Mouse (Mus musculus): ENCODE measurements around the gene Sdhaf1. TPM values are rescaled to one million over a fixed set of nuclear protein-coding genes. Genes with fewer than 3 reads are reported as not detected.

Sdhaf1 gene
- polyA plus RNA-seq, 1 experiment from 2014 or later: 5.1 TPM

DNA sequence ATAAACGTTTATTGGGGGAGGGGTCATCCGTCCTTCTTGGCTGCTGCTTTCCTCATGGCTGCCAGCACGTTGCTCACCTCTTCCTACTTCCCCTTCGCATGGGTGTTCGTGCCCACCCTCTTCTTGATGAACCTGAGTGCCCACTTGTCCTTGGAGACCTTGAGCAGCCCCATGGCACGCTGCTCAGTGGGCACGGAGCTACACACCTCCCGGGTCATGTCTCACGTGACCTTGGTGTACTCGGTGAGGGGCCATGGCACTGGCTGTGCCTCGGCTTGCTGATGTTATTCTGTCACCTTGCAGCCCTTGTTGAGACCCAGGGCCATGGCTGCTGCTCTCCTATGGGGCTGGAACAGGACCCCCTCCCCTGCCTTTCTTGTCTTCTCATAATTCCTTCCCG is 13.6 kb downstream of the Sdhaf1 start:
- Histone ChIP-seq H3K9me3 (replicated peaks) (no peaks in the 10 kb centered on the region), H3K27ac (replicated peaks) (no peak overlapping the region), H3K4me3 (replicated peaks) (no peak overlapping the region), H3K9ac (no peak overlapping the region), H3K27me3 (no peaks in the 10 kb centered on the region), H3K4me1 (replicated peaks) (peaks cover 28% of the 10 kb centered on the region), H3K4me2 (no peak overlapping the region), H3K36me3 (replicated peaks) (0 out of 2 replicates have a peak, but pooled peaks cover 3% of the 10 kb centered on the region)
- WGBS (ENCODE audit: insufficient replicate concordance): 68% methylated on average over 12 of the region's 12 CpGs
- no peak for ATAC-seq (ENCODE audit: insufficient read depth)

GRCm38 (mm10) chr7:30309395-30310129 is 14.1 kb downstream of the Sdhaf1 start:
- 51% methylated on average over 15 of the region's 15 CpGs for WGBS (ENCODE audit: insufficient replicate concordance)
- H3K27ac ChIP-seq (replicated peaks): no peak overlapping the region
- no peak for ATAC-seq (ENCODE audit: insufficient read depth)

GRCm38 (mm10) chr7:30308076-30309005 is 15.4 kb downstream of the Sdhaf1 start, which contains the start of gene Alkbh6:
Gene Alkbh6 (plus strand): TSS chr7:30308717.
- Histone ChIP-seq H3K4me3 (replicated peaks) (peak within 1 kb of the TSS; percentile 64), H3K27me3 (no peaks in the 10 kb centered on the region), H3K27ac (replicated peaks) (peak within 1 kb of the TSS; percentile 19; the same call in 1 of the 2 replicates), H3K4me2 (peak within 1 kb of the TSS; percentile 86), H3K36me3 (replicated peaks) (0 out of 2 replicates have a peak, but pooled peaks cover 3% of the 10 kb centered on the region), H3K4me1 (replicated peaks) (peaks cover 22% of the 10 kb centered on the region), H3K9ac (peak within 1 kb of the TSS; percentile 48; the same call in 1 of the 2 replicates), H3K9me3 (replicated peaks) (no peaks in the 10 kb centered on the region)
- ATAC-seq (ENCODE audit: insufficient read depth): peak; percentile 98
- 6% methylated on average over 27 of the region's 27 CpGs for WGBS (ENCODE audit: insufficient replicate concordance)

More at GRCm38 (mm10) chr7:30309395-30310129, 14.1 kb downstream of the Sdhaf1 start:
- peak overlapping the region; percentile 86 for H3K4me2 ChIP-seq
- peaks cover 24% of the 10 kb centered on the region for H3K4me1 ChIP-seq (replicated peaks)
- H3K36me3 ChIP-seq (replicated peaks): 0 out of 2 replicates have a peak, but pooled peaks cover 3% of the 10 kb centered on the region
- no peaks in the 10 kb centered on the region for H3K9me3 ChIP-seq (replicated peaks)
- H3K27me3 ChIP-seq: no peaks in the 10 kb centered on the region
- peak overlapping the region; percentile 48; the same call in 1 of the 2 replicates for H3K9ac ChIP-seq
- H3K4me3 ChIP-seq (replicated peaks): peak overlapping the region; percentile 64

- no peak overlapping the region for H3K4me3 ChIP-seq (replicated peaks)
- no peaks in the 10 kb centered on the region for H3K27me3 ChIP-seq
- WGBS (ENCODE audit: insufficient replicate concordance): 84% methylated on average over 16 of the region's 16 CpGs
- no peak overlapping the region for H3K27ac ChIP-seq (replicated peaks)
- H3K9me3 ChIP-seq (replicated peaks): no peaks in the 10 kb centered on the region
- H3K4me2 ChIP-seq: no peak overlapping the region
- H3K4me1 ChIP-seq (replicated peaks): peaks cover 22% of the 10 kb centered on the region
- ATAC-seq (ENCODE audit: insufficient read depth): no peak
- no peaks in the 10 kb centered on the region for H3K36me3 ChIP-seq (replicated peaks)
- no peak overlapping the region for H3K9ac ChIP-seq
Measured at GRCm38 (mm10) chr7:30306083-30306779, 17.5 kb downstream of the Sdhaf1 start.

DNA sequence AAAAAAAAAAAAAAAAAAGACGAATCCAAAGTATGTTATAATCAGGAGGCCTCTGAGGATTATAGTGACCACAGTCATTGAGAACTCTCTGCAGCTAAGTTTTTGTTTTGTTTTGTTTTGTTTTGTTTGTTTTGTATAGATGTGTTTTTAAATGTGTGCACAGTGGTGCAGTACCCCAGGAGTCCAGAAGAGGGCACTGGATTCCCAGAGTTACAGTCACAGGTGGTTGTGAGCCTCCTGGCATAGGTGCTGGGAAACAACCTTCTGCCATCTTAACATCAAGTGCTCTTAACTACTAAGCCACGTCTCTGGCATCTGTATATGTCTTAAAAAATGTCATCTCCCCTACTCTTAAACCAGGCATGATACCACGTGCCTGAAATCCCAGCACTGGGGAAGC is 22.8 kb downstream of the Sdhaf1 start:
- H3K27me3 ChIP-seq: no peaks in the 10 kb centered on the region
- H3K27ac ChIP-seq (replicated peaks): no peak overlapping the region
- no peak overlapping the region for H3K4me3 ChIP-seq (replicated peaks)
- no peak overlapping the region for H3K9ac ChIP-seq
- no peak for ATAC-seq (ENCODE audit: insufficient read depth)
- no peaks in the 10 kb centered on the region for H3K4me1 ChIP-seq (replicated peaks)
- WGBS (ENCODE audit: insufficient replicate concordance): 24% methylated on average over 3 of the region's 3 CpGs
- H3K36me3 ChIP-seq (replicated peaks): no peaks in the 10 kb centered on the region
- H3K4me2 ChIP-seq: no peak overlapping the region
- no peaks in the 10 kb centered on the region for H3K9me3 ChIP-seq (replicated peaks)

- Histone ChIP-seq H3K9ac (no peak overlapping the region), H3K27me3 (no peaks in the 10 kb centered on the region), H3K4me1 (replicated peaks) (no peaks in the 10 kb centered on the region), H3K36me3 (replicated peaks) (no peaks in the 10 kb centered on the region), H3K4me2 (no peak overlapping the region), H3K9me3 (replicated peaks) (no peaks in the 10 kb centered on the region), H3K27ac (replicated peaks) (no peak overlapping the region), H3K4me3 (replicated peaks) (no peak overlapping the region)
- ATAC-seq (ENCODE audit: insufficient read depth): no peak
- 73% methylated on average over 16 of the region's 16 CpGs for WGBS (ENCODE audit: insufficient replicate concordance)
Measured at GRCm38 (mm10) chr7:30297266-30297665, 26.4 kb downstream of the Sdhaf1 start.

DNA sequence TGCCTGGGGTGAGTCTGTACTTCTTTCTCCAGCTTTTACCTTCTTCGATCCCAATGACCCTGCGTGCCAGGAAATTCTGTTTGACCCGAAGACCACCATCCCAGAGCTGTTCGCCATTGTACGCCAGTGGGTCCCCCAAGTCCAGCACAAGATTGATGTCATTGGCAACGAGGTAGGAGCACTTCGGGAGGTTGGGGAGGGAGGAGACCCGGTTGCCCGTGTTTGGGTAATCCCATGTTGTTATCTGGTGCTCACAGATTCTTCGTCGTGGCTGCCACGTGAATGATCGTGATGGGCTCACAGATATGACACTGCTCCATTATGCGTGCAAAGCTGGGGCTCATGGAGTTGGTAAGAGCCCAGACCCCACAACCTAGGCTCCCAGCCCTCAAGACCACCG is 26.9 kb downstream of the Sdhaf1 start:
- Histone ChIP-seq H3K27me3 (peaks cover 4% of the 10 kb centered on the region), H3K27ac (replicated peaks) (no peak overlapping the region), H3K9me3 (replicated peaks) (no peaks in the 10 kb centered on the region), H3K4me3 (replicated peaks) (no peak overlapping the region), H3K4me2 (no peak overlapping the region), H3K9ac (no peak overlapping the region), H3K4me1 (replicated peaks) (no peaks in the 10 kb centered on the region), H3K36me3 (replicated peaks) (no peaks in the 10 kb centered on the region)
- no peak for ATAC-seq (ENCODE audit: insufficient read depth)
- 52% methylated on average over 15 of the region's 15 CpGs for WGBS (ENCODE audit: insufficient replicate concordance)

GRCm38 (mm10) chr7:30295103-30295502 is 28.6 kb downstream of the Sdhaf1 start:
- no peak overlapping the region for H3K4me3 ChIP-seq (replicated peaks)
- 35% methylated on average over 10 of the region's 10 CpGs for WGBS (ENCODE audit: insufficient replicate concordance)
- H3K36me3 ChIP-seq (replicated peaks): no peaks in the 10 kb centered on the region
- H3K9me3 ChIP-seq (replicated peaks): no peaks in the 10 kb centered on the region
- H3K4me2 ChIP-seq: no peak overlapping the region
- no peak overlapping the region for H3K27ac ChIP-seq (replicated peaks)
- no peak for ATAC-seq (ENCODE audit: insufficient read depth)
- no peaks in the 10 kb centered on the region for H3K4me1 ChIP-seq (replicated peaks)
- no peak overlapping the region for H3K9ac ChIP-seq
- H3K27me3 ChIP-seq: peaks cover 11% of the 10 kb centered on the region

GRCm38 (mm10) chr7:30294296-30294695 is 29.4 kb downstream of the Sdhaf1 start:
- Histone ChIP-seq H3K4me1 (replicated peaks) (no peaks in the 10 kb centered on the region), H3K27ac (replicated peaks) (no peak overlapping the region), H3K4me2 (no peak overlapping the region), H3K4me3 (replicated peaks) (no peak overlapping the region), H3K27me3 (peaks cover 17% of the 10 kb centered on the region), H3K36me3 (replicated peaks) (no peaks in the 10 kb centered on the region), H3K9me3 (replicated peaks) (no peaks in the 10 kb centered on the region), H3K9ac (no peak overlapping the region)
- no peak for ATAC-seq (ENCODE audit: insufficient read depth)
- WGBS (ENCODE audit: insufficient replicate concordance): 59% methylated on average over 5 of the region's 5 CpGs

DNA sequence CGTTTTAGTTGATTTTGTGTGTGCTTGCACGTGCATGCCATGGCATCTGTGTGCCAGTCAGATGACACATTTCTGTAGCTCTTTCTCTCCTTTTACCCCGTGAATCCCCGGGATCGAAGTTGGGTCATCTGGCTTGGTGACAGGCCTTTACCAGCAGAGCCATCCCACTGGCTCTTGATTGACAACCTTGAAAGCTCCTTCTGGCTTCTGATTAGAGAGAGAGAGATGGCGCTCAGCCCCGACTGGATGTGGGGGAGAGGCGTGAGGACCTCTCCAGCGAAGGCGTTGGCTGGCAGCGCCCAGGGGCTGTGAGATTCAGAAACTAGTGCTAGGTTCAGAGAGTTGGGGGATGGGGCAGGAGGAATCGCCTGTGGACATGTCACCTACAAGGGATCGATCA is 29.9 kb downstream of the Sdhaf1 start:
- Histone ChIP-seq H3K9ac (no peak overlapping the region), H3K4me1 (replicated peaks) (no peaks in the 10 kb centered on the region), H3K36me3 (replicated peaks) (no peaks in the 10 kb centered on the region), H3K27me3 (peaks cover 22% of the 10 kb centered on the region), H3K4me3 (replicated peaks) (no peak overlapping the region), H3K4me2 (no peak overlapping the region), H3K9me3 (replicated peaks) (no peaks in the 10 kb centered on the region), H3K27ac (replicated peaks) (no peak overlapping the region)
- no peak for ATAC-seq (ENCODE audit: insufficient read depth)
- WGBS (ENCODE audit: insufficient replicate concordance): 66% methylated on average over 13 of the region's 13 CpGs

All from liver, embryonic 15.5 days (tissue).